Mouse (Mus musculus): ENCODE measurements around the gene Phlpp2.
A peak's percentile ranks its signal among the peaks of the same experiment; 100 is the strongest.

Gene Phlpp2

DNA sequence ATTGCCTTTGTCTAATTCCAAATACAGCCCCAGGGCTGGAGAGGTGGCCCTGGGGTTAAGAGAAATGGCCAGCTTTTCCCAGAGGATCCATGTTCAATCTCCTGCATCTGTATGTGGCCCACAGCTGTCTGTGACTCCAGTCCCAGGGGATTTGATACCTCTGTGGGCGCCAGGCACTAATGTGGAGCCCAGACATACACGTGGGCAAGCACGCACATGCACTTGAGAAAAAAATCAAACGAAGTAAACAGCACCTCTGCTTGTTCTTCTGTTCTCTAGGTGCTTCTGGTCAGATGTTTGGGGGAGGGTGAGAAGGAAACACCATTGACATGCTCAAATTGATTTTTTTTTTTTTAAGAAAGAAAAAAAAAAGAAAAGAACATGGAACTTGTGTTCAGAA, 95.8 kb downstream of the Phlpp2 start:
- DNase-seq, result no peak

DNA sequence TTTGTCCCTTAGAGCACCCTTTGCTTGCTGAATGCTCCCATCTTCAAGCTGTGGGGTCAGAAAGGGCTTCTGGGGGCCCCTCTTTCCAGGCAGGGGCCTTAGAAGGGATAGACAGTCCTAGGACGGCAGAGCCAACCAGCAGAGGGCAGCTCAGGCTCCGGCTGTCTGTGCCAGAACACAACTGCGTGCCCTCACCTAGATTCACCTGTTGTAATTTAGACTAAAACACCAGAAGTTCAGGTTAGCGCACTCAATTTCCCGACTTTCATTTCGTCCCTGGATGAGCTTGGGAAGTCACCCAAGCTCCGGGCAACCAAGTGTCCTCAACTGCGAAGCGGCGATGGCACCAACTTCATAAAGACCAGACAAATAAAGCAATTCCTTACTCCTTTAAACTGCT, 100.5 kb downstream of the Phlpp2 start:
- no peak for DNase-seq

GRCm38 (mm10) chr8:109970323-109970722, 102.0 kb downstream of the Phlpp2 start:
- no peak for DNase-seq

DNA sequence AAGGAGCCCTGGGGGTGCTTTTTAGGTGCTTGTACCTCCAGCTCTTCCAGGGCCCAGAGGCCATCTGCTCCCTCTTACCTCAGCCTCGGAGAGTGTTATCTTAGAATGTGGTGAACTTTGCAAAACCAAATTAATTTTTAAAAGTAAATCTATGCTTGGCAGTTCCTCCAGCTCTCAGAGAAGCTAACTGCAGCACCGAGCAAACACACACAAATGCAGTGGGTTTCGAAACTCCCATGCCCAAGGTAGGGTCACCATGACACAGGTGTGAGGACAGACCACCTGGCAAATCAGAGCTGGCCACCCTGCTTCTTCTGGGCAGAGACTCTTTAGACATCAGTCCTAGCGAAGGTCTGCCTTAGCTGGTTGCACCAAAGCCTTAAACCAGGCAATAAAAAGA, 104.6 kb downstream of the Phlpp2 start:
- DNase-seq, result no peak

DNA sequence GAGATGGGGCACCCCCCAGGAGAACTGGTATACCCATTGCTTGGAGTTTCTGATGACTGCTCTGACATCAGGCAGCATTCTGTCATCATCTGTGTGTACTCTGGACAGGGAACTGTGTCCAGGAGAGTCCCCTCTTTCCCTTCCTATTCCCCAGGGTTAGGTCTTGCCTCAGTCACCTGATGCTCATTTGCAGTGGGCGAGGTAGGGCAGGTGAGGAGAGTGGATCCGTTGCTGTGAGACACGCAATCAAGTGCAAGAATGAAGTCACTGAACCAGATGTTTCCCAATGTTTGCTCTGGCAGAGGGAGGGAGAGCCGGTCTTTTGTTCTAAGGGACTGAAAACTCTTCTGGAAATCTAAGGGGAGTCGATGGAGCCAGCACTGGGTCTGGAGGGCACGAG, 111.0 kb downstream of the Phlpp2 start:
- no peak for DNase-seq

GRCm38 (mm10) chr8:109982386-109983105, 114.2 kb downstream of the Phlpp2 start:
- DNase-seq, result peak; percentile 34 to 45

DNA sequence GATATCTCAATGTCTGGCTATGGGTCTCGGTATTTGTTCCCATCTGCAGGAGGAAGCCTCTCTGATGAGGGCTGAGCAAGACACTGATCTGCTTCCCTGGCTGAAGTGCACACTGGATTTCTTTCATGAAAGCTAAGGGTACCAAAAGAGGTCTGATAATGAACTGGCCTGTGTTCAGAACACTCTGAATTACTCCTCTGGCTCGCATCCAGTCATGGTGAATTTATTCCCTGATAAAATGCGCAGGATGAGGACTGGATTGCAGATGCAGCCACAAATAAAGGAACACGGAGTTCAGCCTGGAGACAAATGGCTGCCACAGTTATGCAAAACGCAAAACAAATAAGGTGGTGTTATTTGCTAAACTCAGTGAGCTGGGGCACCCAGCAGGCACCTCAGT, 115.6 kb downstream of the Phlpp2 start:
- no peak for DNase-seq

DNA sequence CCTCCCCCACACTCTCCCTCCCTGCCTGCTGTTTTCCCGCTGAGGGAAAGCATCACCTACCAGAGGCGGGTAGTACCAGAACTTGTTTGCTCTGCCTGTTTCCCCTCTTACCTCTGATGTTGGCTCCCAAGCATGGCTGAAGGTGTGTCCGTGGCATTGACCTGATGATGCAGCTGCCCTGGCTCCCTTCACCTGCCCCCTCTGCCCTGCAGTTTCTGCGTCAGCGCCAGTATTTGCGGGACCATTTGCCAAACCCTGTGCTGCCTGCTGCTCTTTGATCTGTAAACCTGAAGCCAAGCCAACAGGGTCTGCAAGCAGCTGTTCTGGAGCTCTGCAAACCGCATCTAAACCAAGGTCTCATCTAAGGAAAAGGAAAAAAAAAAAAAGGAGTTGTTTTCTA, 118.0 kb downstream of the Phlpp2 start:
- DNase-seq, result no peak

DNA sequence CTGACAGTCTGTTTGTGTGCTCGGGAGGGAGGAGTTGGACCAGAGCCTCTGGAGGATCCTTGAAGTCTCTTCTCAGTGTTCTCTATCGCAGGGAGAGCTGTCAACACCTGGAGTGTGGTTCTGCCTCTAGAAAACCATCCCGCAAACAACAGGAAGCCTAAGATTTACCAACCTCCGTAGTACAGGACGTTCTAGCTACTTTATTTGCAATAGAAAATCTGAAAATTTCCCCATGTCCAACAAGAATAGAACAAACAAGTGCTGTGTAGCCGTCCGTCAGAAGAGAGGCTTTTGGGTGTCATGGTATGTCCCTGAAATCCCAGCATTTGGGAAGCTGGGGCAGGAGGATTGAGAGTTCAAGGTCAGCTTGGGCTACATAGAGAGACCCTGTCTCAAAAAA, 119.4 kb downstream of the Phlpp2 start:
- DNase-seq, result no peak

- DNase-seq, result no peak
These were observed 120.8 kb downstream of the Phlpp2 start for GRCm38 (mm10) chr8:109989151-109989550.

- DNase-seq, result no peak
These were observed 121.9 kb downstream of the Phlpp2 start, which contains the start of gene Tat for GRCm38 (mm10) chr8:109990224-109990623. Tat (plus strand) TSS chr8:109990437.

GRCm38 (mm10) chr8:109992166-109992565, 123.8 kb downstream of the Phlpp2 start:
- no peak for DNase-seq

DNA sequence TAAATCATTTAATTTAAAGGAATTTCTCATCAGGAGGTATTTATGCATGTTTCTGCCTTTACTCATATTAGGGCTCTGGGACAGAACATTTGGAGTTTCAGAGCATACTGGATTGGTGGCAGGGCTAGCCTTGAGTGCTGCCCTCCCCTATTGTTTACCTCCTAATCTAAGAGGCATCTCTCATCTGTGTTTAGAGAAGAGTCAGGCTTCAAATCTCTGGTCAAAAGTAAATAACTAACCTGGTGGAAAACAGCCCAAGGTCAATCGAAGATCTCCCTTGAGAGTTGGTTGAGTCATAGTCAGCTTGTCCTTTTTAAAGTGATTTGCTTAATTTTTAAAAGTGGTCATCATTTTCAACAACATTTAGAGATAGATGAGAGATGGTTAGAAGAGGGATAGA, 124.6 kb downstream of the Phlpp2 start:
- no peak for DNase-seq
